Mouse (Mus musculus): ENCODE measurements around the gene Rps6ka5. TPM values are rescaled to one million over a fixed set of nuclear protein-coding genes. Genes with fewer than 3 reads are reported as not detected.

Rps6ka5 gene
- total RNA-seq, 2 experiments from 2014 or later: 17.1 to 17.6 TPM

- DNase-seq (ENCODE audit: low spot score in 2 of 2): no peak
These were observed 221.3 kb downstream of the Rps6ka5 start for GRCm38 (mm10) chr12:100505484-100505883.

DNA sequence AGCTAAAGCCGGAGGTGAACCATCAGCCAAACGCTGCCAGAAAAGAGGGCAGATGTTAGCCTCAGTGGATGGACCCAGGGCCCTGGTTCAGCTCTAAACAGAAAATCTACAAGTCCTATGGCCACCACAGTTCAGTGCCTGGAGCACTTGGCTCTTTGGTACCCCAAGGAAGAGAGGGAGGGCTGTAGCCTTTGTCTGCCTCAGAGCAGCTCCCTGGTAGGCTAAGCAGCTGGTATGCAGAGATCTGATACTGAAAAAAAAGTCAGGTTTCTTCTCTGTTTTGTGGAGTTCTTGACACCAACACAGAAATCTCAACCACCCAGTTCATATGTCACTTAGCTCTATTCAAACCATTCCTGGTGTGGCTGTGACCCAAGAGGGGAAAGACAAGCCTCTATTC is 222.2 kb downstream of the Rps6ka5 start:
- DNase-seq (ENCODE audit: low spot score in 2 of 2): no peak

GRCm38 (mm10) chr12:100503659-100504058 is 223.1 kb downstream of the Rps6ka5 start:
- no peak for DNase-seq (ENCODE audit: low spot score in 2 of 2)

- no peak for DNase-seq (ENCODE audit: low spot score in 2 of 2)
These were observed 224.2 kb downstream of the Rps6ka5 start for GRCm38 (mm10) chr12:100502544-100502943.

DNA sequence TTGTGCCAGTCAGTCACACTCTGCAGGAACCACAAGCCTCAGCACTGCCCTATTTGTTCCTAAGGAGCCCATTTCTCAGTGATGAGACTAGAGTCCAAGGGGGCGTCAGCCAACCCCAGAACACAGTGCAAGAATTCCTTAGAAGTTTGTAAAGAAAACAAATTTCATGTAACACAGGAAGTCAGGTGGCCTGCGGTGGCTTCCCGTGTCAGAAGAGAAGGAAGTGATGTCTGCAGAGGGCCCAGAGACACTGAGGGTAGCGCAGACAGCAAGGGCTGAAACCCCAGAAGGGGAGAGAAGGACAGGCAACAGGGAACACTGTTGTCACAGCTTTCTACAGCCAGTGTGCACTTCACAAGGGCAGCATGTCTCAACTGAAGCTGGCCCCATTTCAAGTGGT is 225.5 kb downstream of the Rps6ka5 start:
- DNase-seq (ENCODE audit: low spot score in 2 of 2): no peak

DNA sequence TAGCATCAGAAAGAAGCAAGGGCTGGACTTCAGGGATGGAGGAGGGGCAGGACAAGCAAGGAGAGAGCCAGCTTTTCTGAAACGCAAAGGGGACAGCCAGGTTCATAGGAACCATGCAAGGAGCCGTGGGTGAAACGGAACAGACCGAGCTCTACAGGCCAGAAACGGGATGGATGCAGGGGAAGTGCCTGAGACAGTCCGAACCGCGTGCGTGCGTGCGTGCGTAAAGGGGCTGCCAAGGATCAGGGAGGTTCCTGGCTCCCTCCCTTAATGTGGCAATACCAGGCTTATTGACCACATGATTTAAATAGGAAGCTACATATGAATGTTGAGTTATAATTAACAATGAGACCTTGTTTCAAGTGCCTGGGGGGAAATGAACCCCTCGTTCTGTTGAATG is 227.3 kb downstream of the Rps6ka5 start:
- no peak for DNase-seq (ENCODE audit: low spot score in 2 of 2)

Other genes with a start within 250 kb of the Rps6ka5 start
- gene Ttc7b, start 206.2 kb downstream of the Rps6ka5 start, total RNA-seq (2021): 100 to 1,000 TPM; 132 to 146 TPM
- 1 to 10 TPM; 5.1 to 6.7 TPM for gene Dglucy, start 52.1 kb upstream of the Rps6ka5 start, total RNA-seq (2021)
- gene Gpr68, start 181.2 kb upstream of the Rps6ka5 start, total RNA-seq (2021): 10 to 100 TPM; 20.8 to 24.4 TPM

Data from layer of hippocampus, postnatal 14 days (tissue).